Mouse (Mus musculus) gonadal fat pad, adult 2 months (tissue): ENCODE measurements around the gene Tbc1d22b. TPM values are rescaled to one million over a fixed set of nuclear protein-coding genes. Genes with fewer than 3 reads are reported as not detected.
A peak's percentile ranks its signal among the peaks of the same experiment; 100 is the strongest.

Source experiments
- DNase-seq: peaks from one replicate; pipeline ENCODE4 v3.0.0-alpha.2; 2012; ENCODE audit warnings: low read depth
- polyA plus RNA-seq: library from polyadenylated mRNA; depleted of rRNA; stranded (reverse); fragments of >200 nt; gene quantifications from 2 replicates; pipeline ENCODE4 v1.2.3, GENCODE M21; 2012

The Tbc1d22b gene
- polyA plus RNA-seq, 1 experiment, result 14.0 TPM

GRCm38 (mm10) chr17:29541419-29541818, 8.2 kb upstream of the Tbc1d22b start:
- DNase-seq, result peak; percentile 81

GRCm38 (mm10) chr17:29542831-29543690, 6.5 kb upstream of the Tbc1d22b start:
- DNase-seq, result no peak

- DNase-seq, result no peak
Measured at GRCm38 (mm10) chr17:29544064-29544463, 5.5 kb upstream of the Tbc1d22b start.

- DNase-seq, result no peak
Measured at GRCm38 (mm10) chr17:29545241-29545640, 4.3 kb upstream of the Tbc1d22b start.

- DNase-seq, result no peak
Measured at GRCm38 (mm10) chr17:29548494-29548893, 1.1 kb upstream of the Tbc1d22b start.

- DNase-seq, result no peak
Measured at GRCm38 (mm10) chr17:29548994-29549393, 591 bp upstream of the Tbc1d22b start.

GRCm38 (mm10) chr17:29551019-29551418, 1.4 kb downstream of the Tbc1d22b start:
- DNase-seq, result no peak

GRCm38 (mm10) chr17:29552162-29552732, 2.7 kb downstream of the Tbc1d22b start, which contains the start of gene Tmem217:
TSS of gene Tmem217 (minus strand) at chr17:29552385.
- no peak for DNase-seq

GRCm38 (mm10) chr17:29554176-29554575, 4.6 kb downstream of the Tbc1d22b start:
- DNase-seq, result no peak

- no peak for DNase-seq
Measured at GRCm38 (mm10) chr17:29556456-29556855, 6.9 kb downstream of the Tbc1d22b start.

GRCm38 (mm10) chr17:29556893-29557292, 7.3 kb downstream of the Tbc1d22b start:
- peak; percentile 65 for DNase-seq

GRCm38 (mm10) chr17:29558476-29558875, 8.9 kb downstream of the Tbc1d22b start:
- DNase-seq, result no peak

GRCm38 (mm10) chr17:29565521-29565920, 15.9 kb downstream of the Tbc1d22b start:
- no peak for DNase-seq

- DNase-seq, result no peak
Measured at GRCm38 (mm10) chr17:29568435-29568834, 18.9 kb downstream of the Tbc1d22b start.

- DNase-seq, result no peak
Measured at GRCm38 (mm10) chr17:29569831-29570230, 20.2 kb downstream of the Tbc1d22b start.

- DNase-seq, result no peak
Measured at GRCm38 (mm10) chr17:29579579-29580126, 30.1 kb downstream of the Tbc1d22b start.

- DNase-seq, result no peak
Measured at GRCm38 (mm10) chr17:29583569-29583968, 34.0 kb downstream of the Tbc1d22b start.

GRCm38 (mm10) chr17:29584306-29584705, 34.7 kb downstream of the Tbc1d22b start:
- DNase-seq, result no peak

- no peak for DNase-seq
Measured at GRCm38 (mm10) chr17:29584737-29585136, 35.2 kb downstream of the Tbc1d22b start.

GRCm38 (mm10) chr17:29585446-29585845, 35.9 kb downstream of the Tbc1d22b start:
- DNase-seq, result no peak

GRCm38 (mm10) chr17:29586921-29587320, 37.3 kb downstream of the Tbc1d22b start:
- DNase-seq, result no peak

GRCm38 (mm10) chr17:29589221-29589898, 39.8 kb downstream of the Tbc1d22b start:
- no peak for DNase-seq
